Mouse (Mus musculus) lung, adult 2 months (tissue): Measurements from ENCODE around the gene Pllp. TPM values are rescaled to one million over a fixed set of nuclear protein-coding genes. Genes with fewer than 3 reads are reported as not detected.

Experiments
- DNase-seq: peaks from one replicate; pipeline ENCODE4 v3.0.0; 2022
- H3K4me1 ChIP-seq: fragments of 200-500 bp; 2 replicates; pipeline ENCODE4 v1.6.1; 2011; ENCODE audit warnings: low read length; ENCODE audit not compliant: control insufficient read depth, insufficient read depth
- H3K4me3 ChIP-seq: fragments of 200-500 bp; replicated peaks from 2 replicates; pipeline ENCODE3; 2011; ENCODE audit warnings: low read depth, mild to moderate bottlenecking, control low read depth, low read length; ENCODE audit errors: extremely low read depth
- CTCF ChIP-seq: fragments of 200-500 bp; IDR thresholded peaks from 2 replicates; pipeline ENCODE4 v1.5.1; 2011; ENCODE audit warnings: mild to moderate bottlenecking, low read length, control low read depth; ENCODE audit not compliant: insufficient read depth
- POLR2A ChIP-seq: fragments of 200-500 bp; IDR thresholded peaks from 2 replicates; pipeline ENCODE4 v1.6.1; 2011; ENCODE audit warnings: low read depth, mild to moderate bottlenecking, control low read depth, low read length, borderline replicate concordance; ENCODE audit errors: extremely low read depth
- WGBS: fragments of 180-500 bp; shearing (Covaris S2); methylation state at CpG from one replicate; pipeline ENCODE4 v1.1.7; 2018; 5-methylcytosine and 5-hydroxymethylcytosine counted together
- polyA plus RNA-seq: library from polyadenylated mRNA; depleted of rRNA; stranded (reverse); fragments of >200 nt; gene quantifications from 2 replicates; pipeline ENCODE4 v1.2.3, GENCODE M21; 2012

Gene Pllp
- polyA plus RNA-seq, 1 experiment: 172 TPM

GRCm38 (mm10) chr8:94733821-94734465 lies 37.9 kb upstream of the Pllp start:
- DNase-seq: no peak
- no peak overlapping the region for H3K4me3 ChIP-seq
- 54% methylated on average over 5 of the region's 5 CpGs for WGBS
- peaks cover 11% of the 10 kb centered on the region; the same call in 1 of the 2 replicates for H3K4me1 ChIP-seq
- TF ChIP-seq CTCF: no peak
- TF ChIP-seq POLR2A: no peak

- TF ChIP-seq POLR2A (no peak), CTCF (no peak)
- WGBS: 76% methylated on average over 4 of the region's 4 CpGs
Measured at GRCm38 (mm10) chr8:94729301-94729700, 33.2 kb upstream of the Pllp start.

GRCm38 (mm10) chr8:94725998-94726397 lies 29.9 kb upstream of the Pllp start:
- DNase-seq: no peak
- WGBS: 47% methylated on average over 5 of the region's 5 CpGs
- TF ChIP-seq POLR2A (no peak), CTCF (no peak)
- H3K4me1 ChIP-seq: 0 out of 2 replicates have a peak, but pooled peaks cover 2% of the 10 kb centered on the region
- H3K4me3 ChIP-seq: no peak overlapping the region

More at GRCm38 (mm10) chr8:94729301-94729700, 33.2 kb upstream of the Pllp start:
- no peak for DNase-seq
- peaks cover 9% of the 10 kb centered on the region; the same call in 1 of the 2 replicates for H3K4me1 ChIP-seq
- H3K4me3 ChIP-seq: no peak overlapping the region

GRCm38 (mm10) chr8:94716841-94717240 lies 20.8 kb upstream of the Pllp start:
- TF ChIP-seq CTCF: no peak
- no peak for TF ChIP-seq POLR2A
- no peak overlapping the region for H3K4me3 ChIP-seq
- no peak for DNase-seq
- 49% methylated on average over 1 of the region's 1 CpGs for WGBS
- peaks cover 7% of the 10 kb centered on the region; the same call in 1 of the 2 replicates for H3K4me1 ChIP-seq

- TF ChIP-seq CTCF: no peak
- no peak for TF ChIP-seq POLR2A
- no peak overlapping the region for H3K4me3 ChIP-seq
- 78% methylated on average over 3 of the region's 3 CpGs for whole genome bisulfite sequencing
- H3K4me1 ChIP-seq: peaks cover 7% of the 10 kb centered on the region; the same call in 1 of the 2 replicates
- DNase-seq: no peak
Measured at GRCm38 (mm10) chr8:94715871-94716270, 19.8 kb upstream of the Pllp start.

- Histone ChIP-seq H3K4me3 (no peak overlapping the region), H3K4me1 (peaks cover 7% of the 10 kb centered on the region; the same call in 1 of the 2 replicates)
- DNase-seq: no peak
- TF ChIP-seq POLR2A (no peak), CTCF (no peak)
- WGBS: 44% methylated on average over 5 of the region's 5 CpGs
Measured at GRCm38 (mm10) chr8:94714556-94714955, 18.5 kb upstream of the Pllp start.

GRCm38 (mm10) chr8:94711160-94711718 lies 15.2 kb upstream of the Pllp start:
- no peak overlapping the region for H3K4me3 ChIP-seq
- DNase-seq: no peak
- TF ChIP-seq POLR2A (no peak), CTCF (no peak)
- peaks cover 15% of the 10 kb centered on the region for H3K4me1 ChIP-seq
- WGBS: 28% methylated on average over 5 of the region's 5 CpGs

GRCm38 (mm10) chr8:94710336-94710735 lies 14.3 kb upstream of the Pllp start:
- Histone ChIP-seq H3K4me1 (peaks cover 15% of the 10 kb centered on the region), H3K4me3 (no peak overlapping the region)
- TF ChIP-seq CTCF (no peak), POLR2A (no peak)
- no peak for DNase-seq
- WGBS: 54% methylated on average over 8 of the region's 8 CpGs

- Histone ChIP-seq H3K4me1 (peaks cover 7% of the 10 kb centered on the region; the same call in 1 of the 2 replicates), H3K4me3 (no peak overlapping the region)
- WGBS: 63% methylated on average over 9 of the region's 9 CpGs
- no peak for DNase-seq
- TF ChIP-seq CTCF: no peak
- no peak for TF ChIP-seq POLR2A
Measured at GRCm38 (mm10) chr8:94706732-94707395, 10.8 kb upstream of the Pllp start.
